Mouse (Mus musculus): Measurements from ENCODE around the gene Dpy19l3.

DNA sequence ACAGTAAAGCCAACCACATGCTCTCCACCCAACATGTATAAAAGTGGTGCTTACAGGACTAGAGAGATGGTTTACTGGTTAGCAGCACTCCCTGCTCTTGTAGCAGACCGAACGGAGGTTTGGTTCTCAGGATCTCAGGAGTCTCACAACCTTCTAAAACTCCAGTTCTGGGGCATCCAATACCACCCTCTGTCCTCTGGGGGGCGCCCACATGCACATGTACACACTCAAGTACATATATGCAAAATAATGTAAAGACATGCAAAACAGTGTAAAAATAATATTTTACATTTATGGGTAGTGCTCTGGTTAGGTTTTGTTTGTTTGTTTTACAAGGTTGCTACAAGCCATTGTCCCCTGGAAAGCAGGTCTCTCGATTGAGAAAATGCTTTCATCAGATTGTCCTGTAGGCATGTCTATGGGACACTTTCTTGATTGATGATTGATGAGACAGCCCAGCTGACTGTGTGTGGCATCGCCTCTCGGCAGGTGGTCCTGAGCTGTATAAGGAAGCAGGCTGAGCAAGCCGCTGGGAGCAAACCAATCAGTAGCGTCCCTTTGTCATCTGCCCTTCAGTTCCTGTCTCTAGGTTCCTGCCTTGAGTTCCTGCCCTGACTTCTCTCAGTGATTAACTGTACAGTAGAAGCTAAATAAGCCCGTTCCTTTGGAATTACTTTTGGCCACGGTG lies 102.5 kb downstream of the Dpy19l3 start:
- TF ChIP-seq CTCF (IDR thresholded peaks at IDR 0.05; ENCODE audit: insufficient read depth, low read length) (no peak), POLR2A (IDR thresholded peaks at IDR 0.05; ENCODE audit: borderline replicate concordance, extremely low read depth, low read depth, low read length) (no peak)
